Mouse (Mus musculus) right cerebral cortex, postnatal 4 days (tissue): ENCODE data around the gene Jmjd1c.
A peak's percentile ranks its signal among the peaks of the same experiment; 100 is the strongest.

Experiments used
- DNase-seq: peaks from one replicate; pipeline ENCODE4 v3.0.0-alpha.2; 2022

The Jmjd1c gene

GRCm38 (mm10) chr10:67095798-67096620, at the start of gene Jmjd1c:
Gene Jmjd1c (plus strand): TSS chr10:67096125.
- DNase-seq, result peak; percentile 76

DNA sequence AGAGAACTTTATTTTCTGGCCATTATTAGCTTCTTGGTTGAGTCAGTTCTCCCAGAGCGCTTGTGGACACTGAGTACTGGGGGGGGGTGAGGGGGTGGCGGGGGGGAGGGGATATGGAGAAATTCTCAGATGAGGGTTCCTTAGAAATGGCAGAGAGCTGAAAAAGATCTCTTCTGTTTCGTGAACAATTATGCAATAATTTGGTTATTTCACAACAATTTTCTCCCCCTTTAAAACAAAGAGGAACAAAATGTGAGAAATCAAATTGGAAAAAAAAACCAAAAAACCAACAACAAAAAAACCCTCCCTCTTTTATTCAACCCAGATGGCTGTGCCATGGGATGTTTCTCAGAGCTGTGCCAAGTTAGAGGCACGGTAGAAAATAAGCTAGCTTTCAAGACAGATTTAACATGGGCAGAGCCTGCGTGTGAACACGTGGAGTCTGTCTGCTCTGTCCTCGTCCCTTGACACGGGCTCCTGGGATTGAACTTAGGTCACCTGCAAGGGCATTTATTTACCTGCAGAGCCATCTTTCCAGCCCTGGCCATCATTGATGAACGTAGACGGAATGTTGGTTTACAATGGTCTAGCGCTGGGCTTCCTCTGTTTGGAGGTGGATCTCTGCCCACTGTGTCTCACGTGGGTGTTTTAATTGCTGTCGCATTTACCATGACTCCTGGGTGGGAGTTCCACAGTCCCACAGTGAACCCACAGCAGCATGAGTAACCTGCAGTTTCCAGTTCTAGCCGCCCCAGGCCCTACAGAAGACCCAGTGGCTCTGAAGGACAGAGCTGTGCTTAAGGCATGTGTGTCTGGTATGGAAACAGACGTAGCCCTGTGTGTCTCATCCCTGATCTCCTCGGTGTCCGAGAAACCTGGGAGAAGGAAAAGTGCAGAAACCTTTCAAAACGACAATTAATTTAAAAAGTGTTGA, 47.9 kb upstream of the Jmjd1c start:
- DNase-seq, result no peak

DNA sequence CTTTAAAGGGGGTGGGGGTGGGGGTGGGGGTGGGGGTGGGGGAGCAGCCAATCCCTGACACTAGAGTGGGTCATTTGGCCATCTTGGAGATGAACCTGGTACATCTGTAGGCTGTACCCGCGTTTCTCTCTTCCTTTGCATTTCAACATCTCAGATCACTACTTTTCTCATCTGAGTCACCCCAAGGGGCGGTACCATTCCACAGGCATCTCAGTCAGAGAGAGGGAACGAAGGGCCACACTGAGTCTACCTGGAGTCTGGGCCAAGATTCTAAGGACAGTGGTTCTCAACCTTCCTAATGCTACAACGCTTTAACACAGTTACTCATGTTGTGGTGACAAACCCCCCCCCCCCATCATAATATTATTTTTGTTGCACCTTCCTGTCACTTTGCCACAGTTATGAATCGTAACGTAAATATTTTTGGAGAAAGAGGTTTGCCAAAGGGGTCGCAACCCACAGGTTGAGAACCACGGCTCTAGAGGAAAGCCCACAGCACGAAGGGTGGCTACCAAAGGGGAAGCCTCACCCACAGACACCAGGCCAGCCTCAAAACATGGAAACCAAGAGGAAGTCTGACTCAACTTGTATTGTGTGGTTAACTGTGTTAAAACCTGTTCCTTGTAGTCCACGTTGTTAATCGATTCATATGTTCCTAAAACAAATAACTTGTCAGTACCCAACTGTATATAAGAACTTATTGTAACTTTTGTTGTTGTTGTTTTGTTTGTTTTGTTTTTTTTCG, 46.9 kb upstream of the Jmjd1c start:
- DNase-seq, result no peak

DNA sequence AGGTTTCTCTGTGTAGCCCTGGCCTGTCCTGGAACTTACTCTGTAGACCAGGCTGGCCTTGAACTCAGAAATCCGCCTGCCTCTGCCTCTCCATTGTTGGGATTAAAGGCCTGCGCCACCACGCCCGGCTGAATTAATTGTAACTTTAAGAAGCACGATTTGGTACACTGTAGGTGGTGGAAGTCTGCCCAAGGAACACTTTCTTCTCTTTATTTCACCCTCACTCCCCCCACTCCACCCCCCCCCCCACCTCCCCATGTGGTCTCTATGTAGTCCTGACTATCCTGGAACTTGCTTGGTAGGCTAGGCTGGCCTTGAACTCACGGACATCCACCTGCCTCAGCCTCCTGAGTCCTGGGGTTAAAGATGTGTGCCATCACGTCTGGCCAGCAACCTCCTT, 46.3 kb upstream of the Jmjd1c start:
- no peak for DNase-seq

DNA sequence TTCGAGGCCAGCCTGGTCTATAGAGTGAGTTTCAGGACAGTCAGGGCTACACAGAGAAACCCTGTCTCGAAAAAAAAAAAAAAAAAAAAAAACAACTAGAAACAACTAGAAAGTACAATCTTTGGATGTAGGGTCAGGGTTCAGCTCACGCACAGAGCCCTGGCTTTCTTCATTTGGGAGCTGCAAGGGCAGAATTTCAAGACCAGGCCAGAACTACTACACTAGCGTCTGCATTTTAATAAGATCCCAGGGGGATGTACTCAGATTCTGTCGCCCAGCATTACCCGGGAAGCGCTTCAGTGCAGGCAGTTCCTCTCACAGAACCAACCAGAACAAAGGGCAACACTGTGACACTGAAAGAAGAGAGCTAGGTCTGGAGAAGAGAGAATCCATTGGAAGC, 45.2 kb upstream of the Jmjd1c start:
- DNase-seq, result no peak

- DNase-seq, result no peak
Measured at GRCm38 (mm10) chr10:67051466-67051865, 44.5 kb upstream of the Jmjd1c start.

- DNase-seq, result no peak
Measured at GRCm38 (mm10) chr10:67052429-67052828, 43.5 kb upstream of the Jmjd1c start.

GRCm38 (mm10) chr10:67053475-67053874, 42.5 kb upstream of the Jmjd1c start:
- DNase-seq, result no peak

DNA sequence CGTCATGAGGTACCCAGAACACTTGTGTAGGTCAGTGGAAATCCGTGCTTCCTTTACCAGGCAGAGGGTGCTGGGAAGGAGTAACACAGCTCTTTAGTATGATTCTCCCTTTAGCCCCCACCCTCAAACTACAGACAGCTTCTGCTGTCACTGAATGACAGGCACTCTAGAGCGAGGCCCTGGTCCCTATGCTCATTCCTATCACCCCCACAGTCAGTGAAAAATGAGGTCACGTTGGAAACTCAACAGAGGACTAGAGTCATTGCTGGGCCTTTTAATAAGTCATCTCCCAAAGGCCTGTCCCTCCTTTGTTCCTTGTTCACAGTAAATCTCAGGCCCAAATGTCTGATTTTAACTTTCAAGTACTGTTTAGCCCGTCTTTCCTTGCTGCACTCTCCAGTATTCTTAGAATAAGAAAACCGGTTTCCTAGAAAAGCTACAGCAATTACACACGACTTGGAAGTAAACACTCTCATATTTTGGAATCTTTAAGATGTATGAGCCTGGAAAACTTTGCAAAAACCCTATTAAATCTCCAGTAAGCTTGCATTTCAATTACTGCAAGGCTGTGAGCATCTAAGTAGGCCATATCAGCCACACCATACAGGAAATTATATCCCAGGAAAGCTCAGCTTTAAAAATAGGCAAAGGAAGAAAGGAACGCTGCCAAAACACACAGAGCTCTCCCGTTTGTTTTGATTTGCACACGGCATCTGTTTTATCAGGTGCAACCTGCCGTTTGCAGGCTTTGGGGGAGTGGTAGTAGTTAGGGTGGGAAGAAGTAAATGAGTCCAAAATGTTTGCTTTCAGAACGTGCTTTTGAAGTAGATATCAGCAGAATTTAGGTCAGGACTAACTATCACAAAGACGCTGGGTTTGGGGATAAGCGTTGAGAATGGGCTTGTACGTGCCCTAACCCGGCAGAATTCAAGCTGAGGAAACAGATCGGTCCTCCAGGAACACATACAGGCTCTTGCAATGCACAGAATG, 39.8 kb upstream of the Jmjd1c start:
- no peak for DNase-seq

DNA sequence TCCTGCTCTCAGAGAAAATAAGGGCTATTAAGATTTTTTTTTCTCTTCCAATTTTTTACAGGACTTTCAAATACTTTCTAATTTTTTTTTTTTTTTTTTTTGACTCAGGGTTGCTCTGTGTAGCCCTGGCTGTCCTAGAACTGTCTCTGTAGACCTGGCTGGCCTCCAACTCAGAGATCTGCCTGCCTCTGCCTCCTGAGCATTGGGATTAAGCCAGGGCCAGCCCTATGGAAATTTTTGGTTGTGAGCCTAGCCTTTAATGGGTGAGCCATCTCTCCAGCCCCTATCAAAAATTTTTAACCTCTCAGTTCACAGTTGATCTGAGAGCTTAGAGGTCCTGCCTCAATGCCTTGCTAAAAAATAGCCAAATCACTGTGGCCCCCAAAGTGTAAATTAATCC, 38.7 kb upstream of the Jmjd1c start:
- DNase-seq, result no peak

GRCm38 (mm10) chr10:67057696-67058095, 38.2 kb upstream of the Jmjd1c start:
- no peak for DNase-seq

GRCm38 (mm10) chr10:67058297-67058696, 37.6 kb upstream of the Jmjd1c start:
- peak; percentile 48 for DNase-seq

- no peak for DNase-seq
Measured at GRCm38 (mm10) chr10:67058702-67059101, 37.2 kb upstream of the Jmjd1c start.

DNA sequence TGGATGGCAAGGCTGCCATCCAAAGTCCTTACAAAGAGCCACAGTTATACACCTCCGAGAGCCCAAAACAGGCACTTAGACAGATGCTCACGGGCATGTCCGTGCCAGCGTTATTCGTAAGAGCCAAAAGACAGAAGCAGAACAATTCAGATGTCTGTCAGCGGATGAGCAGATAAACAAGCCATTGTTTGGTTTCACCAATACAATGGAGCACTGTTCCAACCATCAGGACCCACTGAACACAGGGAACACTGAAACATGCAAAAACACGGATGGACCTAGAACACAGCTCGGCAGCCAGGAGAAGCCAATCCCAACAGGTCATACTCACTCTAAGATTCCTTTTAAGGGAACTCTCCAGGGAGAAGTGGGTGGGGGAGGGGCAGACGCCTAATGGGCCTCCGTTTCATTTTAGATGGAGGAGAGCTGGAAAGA, 34.5 kb upstream of the Jmjd1c start:
- peak; percentile 53 for DNase-seq

DNA sequence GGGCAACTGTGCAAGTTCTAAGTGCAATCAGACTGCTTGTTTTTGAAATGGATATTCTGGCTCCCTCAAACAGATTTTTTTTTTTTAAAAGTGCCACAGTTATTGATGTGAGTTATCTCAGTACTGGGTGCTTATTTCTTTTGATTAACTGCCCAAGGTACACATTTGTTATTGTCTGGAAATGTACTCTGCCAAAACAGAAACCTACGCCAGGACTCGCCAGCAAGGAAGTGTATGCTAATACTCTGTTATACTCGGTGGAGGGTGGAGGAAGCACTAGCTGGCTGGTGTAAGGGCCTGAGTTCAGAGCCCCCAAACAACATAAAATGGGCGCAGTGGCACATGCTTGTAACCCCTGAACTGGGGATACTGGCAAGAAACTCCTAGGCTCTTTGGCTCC, 34.1 kb upstream of the Jmjd1c start:
- no peak for DNase-seq

DNA sequence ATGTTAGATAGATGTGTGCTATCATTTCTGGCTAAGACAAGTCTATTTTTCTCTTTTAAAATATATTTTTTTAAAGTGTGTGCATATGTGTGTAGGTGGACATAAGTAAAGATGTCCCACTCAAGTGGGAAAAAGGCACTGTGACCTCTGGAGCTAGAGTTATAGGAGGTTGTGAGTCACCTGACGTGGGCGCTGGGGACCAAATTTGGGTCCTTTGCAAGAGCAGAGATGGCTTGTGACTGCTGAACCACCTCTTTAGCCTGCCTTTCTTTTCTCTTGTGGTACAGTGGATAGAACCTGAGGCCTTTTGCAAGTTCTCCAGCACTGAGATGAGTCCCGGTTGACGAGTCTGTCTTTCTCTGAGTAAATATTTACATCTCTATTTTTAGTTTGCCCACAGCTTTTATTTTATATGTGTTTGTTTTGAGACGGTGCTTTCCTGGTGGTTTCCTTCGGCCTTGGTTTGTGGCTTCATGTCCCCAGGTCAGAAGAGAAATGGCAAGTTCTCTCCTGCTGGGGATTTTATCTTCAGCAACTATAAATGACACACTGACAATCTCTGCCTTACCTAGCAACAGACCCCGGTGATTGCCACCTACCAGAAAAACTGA, 30.5 kb upstream of the Jmjd1c start:
- DNase-seq, result no peak

DNA sequence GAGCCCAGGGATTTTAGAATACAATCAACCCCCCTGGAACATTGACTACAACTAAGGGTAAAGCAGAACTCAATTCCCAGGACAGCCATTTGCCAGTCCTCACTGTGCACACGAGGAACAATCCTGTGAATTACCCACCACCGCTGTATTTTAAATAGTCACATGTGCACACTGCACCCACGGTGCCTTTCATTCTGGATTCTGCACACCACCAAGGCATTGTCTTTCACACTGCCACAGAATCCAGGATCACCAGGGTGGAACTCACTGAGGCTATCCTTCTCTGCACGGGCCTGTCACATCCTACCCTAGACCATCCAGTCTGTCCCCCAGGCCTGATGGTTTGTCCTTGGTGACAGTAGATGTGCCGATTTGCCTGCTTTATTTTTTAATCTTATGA, 30.0 kb upstream of the Jmjd1c start:
- no peak for DNase-seq

DNA sequence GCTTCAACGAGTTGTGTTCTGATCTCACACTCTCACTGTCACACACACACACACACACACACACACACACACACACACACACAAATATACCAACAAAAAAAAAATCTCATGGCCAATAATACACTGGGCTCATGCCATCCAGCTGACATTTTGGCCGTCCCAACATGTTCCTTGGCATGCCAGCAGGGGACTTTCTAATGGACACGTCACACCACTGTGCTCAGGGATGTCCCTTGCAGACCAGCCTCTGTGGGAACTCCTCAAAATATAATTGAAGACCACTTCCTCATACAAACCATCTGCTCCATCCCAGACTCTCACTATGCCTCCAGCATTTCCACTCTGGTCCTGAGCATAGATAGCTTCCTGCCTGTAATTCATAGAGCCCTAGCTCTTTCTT, 29.5 kb upstream of the Jmjd1c start:
- DNase-seq, result no peak

DNA sequence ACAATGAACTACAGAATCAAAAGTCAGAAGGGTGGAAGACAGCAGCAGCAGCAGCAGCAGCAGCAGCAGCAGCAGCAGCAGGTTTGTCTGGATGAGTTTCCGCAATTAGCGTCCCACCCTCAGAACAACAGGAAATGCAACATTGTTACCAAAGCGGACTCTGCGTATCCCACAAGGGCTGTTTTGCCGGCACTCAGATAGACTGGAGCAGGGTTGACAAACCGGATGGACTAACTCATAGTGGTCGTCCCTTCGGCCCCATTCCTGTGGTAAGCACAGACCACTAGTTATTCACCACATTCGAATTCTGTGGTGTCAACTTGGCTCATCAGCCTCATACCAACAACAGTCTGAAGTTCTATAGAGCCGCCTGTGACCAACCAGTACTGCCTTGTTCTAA, 26.9 kb upstream of the Jmjd1c start:
- DNase-seq, result no peak

DNA sequence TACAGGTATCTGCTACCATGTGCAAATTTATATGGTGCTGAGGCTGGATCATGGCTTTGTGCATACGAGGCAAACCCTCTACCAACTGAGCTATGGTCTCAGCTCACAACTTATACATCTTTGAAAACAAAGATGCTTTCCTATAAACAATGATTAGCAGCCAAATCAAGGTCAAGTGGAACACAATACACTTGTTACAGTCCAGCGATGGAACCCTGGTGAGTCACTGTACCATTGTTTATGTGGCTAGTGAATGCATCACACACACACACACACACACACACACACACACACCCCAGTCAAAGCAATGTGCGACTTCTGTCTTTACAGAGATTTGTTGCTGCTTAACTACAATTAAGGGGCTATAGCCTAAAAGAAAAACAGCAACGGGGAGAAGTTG, 24.5 kb upstream of the Jmjd1c start:
- DNase-seq, result no peak

- no peak for DNase-seq
Measured at GRCm38 (mm10) chr10:67071884-67072283, 24.0 kb upstream of the Jmjd1c start.
